Mouse (Mus musculus): Measurements from ENCODE around the gene Thbs3. TPM values are rescaled to one million over a fixed set of nuclear protein-coding genes. Genes with fewer than 3 reads are reported as not detected.

The Thbs3 gene
- 47.5 and 53.0 TPM in 2 replicates for polyA plus RNA-seq (2015; fragmentation: Nextera tagmentation; extraction: Ambion mirVana)

GRCm38 (mm10) chr3:89214681-89215411 lies at the start of gene Thbs3:
Gene Thbs3 (plus strand): TSS chr3:89215180.
- H3K9ac ChIP-seq (ENCODE audit: low read depth, low read length), result peak within 1 kb of the TSS; percentile 86
- no peak; the same call in 1 of the 2 replicates for ATAC-seq
- peak within 1 kb of the TSS; percentile 60 for H3K4me2 ChIP-seq (ENCODE audit: low read length)
- peak within 1 kb of the TSS; percentile 99 for H3K27ac ChIP-seq (ENCODE audit: low read depth, low read length)
- WGBS, result 1% methylated on average over 17 of the region's 19 CpGs
- H3K27me3 ChIP-seq (replicated peaks; ENCODE audit: control insufficient read depth, insufficient read depth, low read length), result no peaks in the 10 kb centered on the region
- peaks cover 25% of the 10 kb centered on the region for H3K4me1 ChIP-seq (ENCODE audit: control insufficient read depth, insufficient read depth, low read depth, low read length)
- H3K9me3 ChIP-seq (ENCODE audit: control insufficient read depth, low read length), result no peaks in the 10 kb centered on the region
- peak within 1 kb of the TSS; percentile 89 for H3K4me3 ChIP-seq (ENCODE audit: low read length)
- peaks cover 3% of the 10 kb centered on the region; the same call in 1 of the 2 replicates for H3K36me3 ChIP-seq (ENCODE audit: control insufficient read depth, insufficient read depth, low read length)

- no peak for ATAC-seq
- Histone ChIP-seq H3K27me3 (replicated peaks; ENCODE audit: control insufficient read depth, insufficient read depth, low read length) (no peaks in the 10 kb centered on the region), H3K9me3 (ENCODE audit: control insufficient read depth, low read length) (no peaks in the 10 kb centered on the region), H3K4me2 (ENCODE audit: low read length) (peak overlapping the region; percentile 86), H3K36me3 (ENCODE audit: control insufficient read depth, insufficient read depth, low read length) (peaks cover 19% of the 10 kb centered on the region), H3K9ac (ENCODE audit: low read depth, low read length) (peak overlapping the region; percentile 96), H3K4me3 (ENCODE audit: low read length) (peak overlapping the region; percentile 95), H3K4me1 (ENCODE audit: control insufficient read depth, insufficient read depth, low read depth, low read length) (peaks cover 20% of the 10 kb centered on the region), H3K27ac (ENCODE audit: low read depth, low read length) (peak overlapping the region; percentile 97)
- WGBS, result 29% methylated on average over 12 of the region's 12 CpGs
These were observed 49.6 kb upstream of the Thbs3 start for GRCm38 (mm10) chr3:89165268-89165870.

- ATAC-seq, result no peak
- no peaks in the 10 kb centered on the region for H3K27me3 ChIP-seq (replicated peaks; ENCODE audit: control insufficient read depth, insufficient read depth, low read length)
- WGBS, result 93% methylated on average over 19 of the region's 19 CpGs
- H3K36me3 ChIP-seq (ENCODE audit: control insufficient read depth, insufficient read depth, low read length), result peaks cover 28% of the 10 kb centered on the region
- H3K9ac ChIP-seq (ENCODE audit: low read depth, low read length), result no peak overlapping the region
- H3K4me3 ChIP-seq (ENCODE audit: low read length), result no peak overlapping the region
- H3K27ac ChIP-seq (ENCODE audit: low read depth, low read length), result no peak overlapping the region
- peaks cover 20% of the 10 kb centered on the region for H3K4me1 ChIP-seq (ENCODE audit: control insufficient read depth, insufficient read depth, low read depth, low read length)
- H3K4me2 ChIP-seq (ENCODE audit: low read length), result no peak overlapping the region
- no peaks in the 10 kb centered on the region for H3K9me3 ChIP-seq (ENCODE audit: control insufficient read depth, low read length)
These were observed 48.0 kb upstream of the Thbs3 start for GRCm38 (mm10) chr3:89166945-89167344.

GRCm38 (mm10) chr3:89174844-89175243 lies 40.1 kb upstream of the Thbs3 start:
- H3K9me3 ChIP-seq (ENCODE audit: control insufficient read depth, low read length), result no peaks in the 10 kb centered on the region
- H3K4me1 ChIP-seq (ENCODE audit: control insufficient read depth, insufficient read depth, low read depth, low read length), result peaks cover 14% of the 10 kb centered on the region
- peaks cover 50% of the 10 kb centered on the region for H3K36me3 ChIP-seq (ENCODE audit: control insufficient read depth, insufficient read depth, low read length)
- no peak for ATAC-seq
- no peak overlapping the region for H3K4me3 ChIP-seq (ENCODE audit: low read length)
- 92% methylated on average over 11 of the region's 11 CpGs for WGBS
- H3K27me3 ChIP-seq (replicated peaks; ENCODE audit: control insufficient read depth, insufficient read depth, low read length), result no peaks in the 10 kb centered on the region
- no peak overlapping the region for H3K9ac ChIP-seq (ENCODE audit: low read depth, low read length)
- no peak overlapping the region for H3K4me2 ChIP-seq (ENCODE audit: low read length)
- no peak overlapping the region for H3K27ac ChIP-seq (ENCODE audit: low read depth, low read length)

GRCm38 (mm10) chr3:89175544-89175943 lies 39.4 kb upstream of the Thbs3 start:
- WGBS, result 93% methylated on average over 10 of the region's 10 CpGs

GRCm38 (mm10) chr3:89176421-89176820 lies 38.6 kb upstream of the Thbs3 start:
- Histone ChIP-seq H3K9ac (ENCODE audit: low read depth, low read length) (no peak overlapping the region), H3K27ac (ENCODE audit: low read depth, low read length) (no peak overlapping the region), H3K36me3 (ENCODE audit: control insufficient read depth, insufficient read depth, low read length) (peaks cover 49% of the 10 kb centered on the region), H3K4me2 (ENCODE audit: low read length) (no peak overlapping the region), H3K4me3 (ENCODE audit: low read length) (no peak overlapping the region), H3K9me3 (ENCODE audit: control insufficient read depth, low read length) (no peaks in the 10 kb centered on the region), H3K4me1 (ENCODE audit: control insufficient read depth, insufficient read depth, low read depth, low read length) (peaks cover 14% of the 10 kb centered on the region), H3K27me3 (replicated peaks; ENCODE audit: control insufficient read depth, insufficient read depth, low read length) (no peaks in the 10 kb centered on the region)
- WGBS, result 79% methylated on average over 7 of the region's 7 CpGs
- no peak for ATAC-seq

More at GRCm38 (mm10) chr3:89175544-89175943, 39.4 kb upstream of the Thbs3 start:
- Histone ChIP-seq H3K4me2 (ENCODE audit: low read length) (no peak overlapping the region), H3K4me3 (ENCODE audit: low read length) (no peak overlapping the region), H3K9ac (ENCODE audit: low read depth, low read length) (no peak overlapping the region), H3K27me3 (replicated peaks; ENCODE audit: control insufficient read depth, insufficient read depth, low read length) (no peaks in the 10 kb centered on the region), H3K27ac (ENCODE audit: low read depth, low read length) (no peak overlapping the region), H3K36me3 (ENCODE audit: control insufficient read depth, insufficient read depth, low read length) (peaks cover 46% of the 10 kb centered on the region), H3K4me1 (ENCODE audit: control insufficient read depth, insufficient read depth, low read depth, low read length) (peaks cover 14% of the 10 kb centered on the region), H3K9me3 (ENCODE audit: control insufficient read depth, low read length) (no peaks in the 10 kb centered on the region)
- no peak for ATAC-seq

GRCm38 (mm10) chr3:89177242-89178106 lies 37.5 kb upstream of the Thbs3 start, which contains the start of gene Scamp3:
Gene Scamp3 (plus strand): TSS chr3:89177473.
- H3K36me3 ChIP-seq (ENCODE audit: control insufficient read depth, insufficient read depth, low read length), result peaks cover 48% of the 10 kb centered on the region

GRCm38 (mm10) chr3:89178107-89178385 lies 36.9 kb upstream of the Thbs3 start:
- H3K4me2 ChIP-seq (ENCODE audit: low read length), result peak overlapping the region; percentile 90
- H3K27ac ChIP-seq (ENCODE audit: low read depth, low read length), result peak overlapping the region; percentile 81
- peaks cover 46% of the 10 kb centered on the region for H3K36me3 ChIP-seq (ENCODE audit: control insufficient read depth, insufficient read depth, low read length)
- 4% methylated on average over 6 of the region's 6 CpGs for whole genome bisulfite sequencing
- no peaks in the 10 kb centered on the region for H3K9me3 ChIP-seq (ENCODE audit: control insufficient read depth, low read length)
- peaks cover 14% of the 10 kb centered on the region for H3K4me1 ChIP-seq (ENCODE audit: control insufficient read depth, insufficient read depth, low read depth, low read length)
- peak overlapping the region; percentile 86 for H3K9ac ChIP-seq (ENCODE audit: low read depth, low read length)
- no peak for ATAC-seq
- H3K4me3 ChIP-seq (ENCODE audit: low read length), result peak overlapping the region; percentile 78
- H3K27me3 ChIP-seq (replicated peaks; ENCODE audit: control insufficient read depth, insufficient read depth, low read length), result no peaks in the 10 kb centered on the region

More at GRCm38 (mm10) chr3:89177242-89178106, 37.5 kb upstream of the Thbs3 start, which contains the start of gene Scamp3:
- Histone ChIP-seq H3K27me3 (replicated peaks; ENCODE audit: control insufficient read depth, insufficient read depth, low read length) (no peaks in the 10 kb centered on the region), H3K27ac (ENCODE audit: low read depth, low read length) (peak within 1 kb of the TSS; percentile 81), H3K4me3 (ENCODE audit: low read length) (peak within 1 kb of the TSS; percentile 78), H3K9ac (ENCODE audit: low read depth, low read length) (peak within 1 kb of the TSS; percentile 86), H3K4me1 (ENCODE audit: control insufficient read depth, insufficient read depth, low read depth, low read length) (peaks cover 14% of the 10 kb centered on the region), H3K9me3 (ENCODE audit: control insufficient read depth, low read length) (no peaks in the 10 kb centered on the region), H3K4me2 (ENCODE audit: low read length) (peak within 1 kb of the TSS; percentile 90)
- WGBS, result 0% methylated on average over 43 of the region's 43 CpGs
- peak; percentile 97 for ATAC-seq

Measured in hindbrain, embryonic 16.5 days (tissue).